Mouse (Mus musculus) ES-Bruce4 (cell line): ENCODE data around the gene Bfsp1. TPM values are rescaled to one million over a fixed set of nuclear protein-coding genes. Genes with fewer than 3 reads are reported as not detected.

ENCODE experiments used
- H3K27ac ChIP-seq: 2 replicates; pipeline ENCODE4 v1.5.1; 2012; ENCODE audit warnings: low read length, inconsistent platforms; ENCODE audit not compliant: insufficient read depth
- H3K27me3 ChIP-seq: 2 replicates; pipeline ENCODE4 v1.6.1; 2012; ENCODE audit warnings: mild to moderate bottlenecking, low read length, inconsistent platforms; ENCODE audit not compliant: control insufficient read depth, poor library complexity, insufficient read depth, severe bottlenecking
- H3K36me3 ChIP-seq: 2 replicates; pipeline ENCODE4 v1.6.1; 2012; ENCODE audit warnings: inconsistent platforms, mild to moderate bottlenecking, low read length, moderate library complexity; ENCODE audit not compliant: control insufficient read depth, poor library complexity, insufficient read depth, severe bottlenecking
- H3K4me1 ChIP-seq: one replicate; pipeline ENCODE4 v1.8.1; 2011; ENCODE audit warnings: low read length; ENCODE audit not compliant: control insufficient read depth, insufficient read depth
- H3K4me3 ChIP-seq: 2 replicates; pipeline ENCODE4 v1.5.1; 2011; ENCODE audit warnings: low read depth, mild to moderate bottlenecking, low read length
- H3K9ac ChIP-seq: 2 replicates; pipeline ENCODE4 v1.6.1; 2012; ENCODE audit warnings: low read depth, mild to moderate bottlenecking, inconsistent platforms; ENCODE audit not compliant: poor library complexity, severe bottlenecking
- H3K9me3 ChIP-seq: replicated peaks from 2 replicates; pipeline ENCODE4 v1.6.1; 2012; ENCODE audit warnings: mild to moderate bottlenecking, low read length, inconsistent platforms; ENCODE audit not compliant: control insufficient read depth, poor library complexity, insufficient read depth, severe bottlenecking
- CTCF ChIP-seq: IDR thresholded peaks from one replicate; pipeline ENCODE4 v1.8.1; 2011; ENCODE audit warnings: low read depth, low read length
- EP300 ChIP-seq: IDR thresholded peaks from 2 replicates; pipeline ENCODE4 v1.6.1; 2011; ENCODE audit warnings: low read depth, low read length; ENCODE audit not compliant: insufficient read depth
- POLR2A ChIP-seq: IDR thresholded peaks from one replicate; pipeline ENCODE4 v1.8.1; 2011; ENCODE audit warnings: low read length; ENCODE audit not compliant: insufficient read depth
- polyA plus RNA-seq: library from polyadenylated mRNA; stranded (reverse); fragments of >200 nt; gene quantifications from 2 replicates; pipeline ENCODE4 v1.2.4, GENCODE M21; 2011; ENCODE audit warnings: low read depth; ENCODE audit not compliant: missing spikeins, insufficient read depth, insufficient read length

Gene Bfsp1
- polyA plus RNA-seq, 1 experiment: 0.58 TPM

DNA sequence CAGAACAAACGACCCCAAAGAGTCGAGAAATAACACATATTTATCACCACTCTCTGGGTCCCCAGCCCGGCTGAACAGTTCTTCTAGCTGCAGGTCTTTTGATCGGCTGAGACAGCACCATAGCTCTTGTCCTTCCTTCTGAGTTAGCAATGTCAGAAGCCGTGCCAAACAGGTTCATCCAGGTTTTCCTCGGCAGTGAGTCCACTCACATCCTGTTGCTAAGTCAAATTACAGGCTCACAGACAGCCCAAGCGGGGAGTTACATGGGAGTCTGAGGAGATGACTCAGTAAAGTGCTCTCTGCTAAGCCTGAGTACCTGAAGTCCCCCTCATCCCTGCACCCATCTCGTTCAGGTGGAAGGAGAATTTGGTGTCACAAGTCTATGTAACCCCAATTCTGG lies 1.6 kb upstream of the Bfsp1 start:
- Histone ChIP-seq H3K4me1 (no peaks in the 10 kb centered on the region), H3K27me3 (no peaks in the 10 kb centered on the region), H3K36me3 (no peaks in the 10 kb centered on the region), H3K9me3 (no peaks in the 10 kb centered on the region), H3K9ac (no peak overlapping the region), H3K27ac (no peak overlapping the region), H3K4me3 (no peak overlapping the region)
- no peak for TF ChIP-seq POLR2A
- TF ChIP-seq EP300: no peak
- no peak for TF ChIP-seq CTCF

- Histone ChIP-seq H3K9ac (no peak overlapping the region), H3K4me1 (no peaks in the 10 kb centered on the region), H3K27me3 (no peaks in the 10 kb centered on the region), H3K36me3 (no peaks in the 10 kb centered on the region), H3K9me3 (no peaks in the 10 kb centered on the region), H3K27ac (no peak overlapping the region), H3K4me3 (no peak overlapping the region)
- no peak for TF ChIP-seq CTCF
- no peak for TF ChIP-seq EP300
- no peak for TF ChIP-seq POLR2A
Measured at GRCm38 (mm10) chr2:143859166-143859565, 3.8 kb downstream of the Bfsp1 start.

- TF ChIP-seq CTCF: no peak
- TF ChIP-seq EP300: no peak
- no peak for TF ChIP-seq POLR2A
- Histone ChIP-seq H3K9me3 (no peaks in the 10 kb centered on the region), H3K9ac (no peak overlapping the region), H3K27me3 (no peaks in the 10 kb centered on the region), H3K4me3 (no peak overlapping the region), H3K36me3 (no peaks in the 10 kb centered on the region), H3K4me1 (no peaks in the 10 kb centered on the region), H3K27ac (no peak overlapping the region)
Measured at GRCm38 (mm10) chr2:143853447-143853846, 9.5 kb downstream of the Bfsp1 start.

- no peaks in the 10 kb centered on the region for H3K36me3 ChIP-seq
- H3K9me3 ChIP-seq: no peaks in the 10 kb centered on the region
- H3K4me3 ChIP-seq: no peak overlapping the region
- no peaks in the 10 kb centered on the region for H3K4me1 ChIP-seq
- no peak overlapping the region for H3K9ac ChIP-seq
- no peak overlapping the region for H3K27ac ChIP-seq
- TF ChIP-seq CTCF: no peak
- TF ChIP-seq EP300: no peak
- no peak for TF ChIP-seq POLR2A
- H3K27me3 ChIP-seq: no peaks in the 10 kb centered on the region
Measured at GRCm38 (mm10) chr2:143852295-143853275, 10.4 kb downstream of the Bfsp1 start.

DNA sequence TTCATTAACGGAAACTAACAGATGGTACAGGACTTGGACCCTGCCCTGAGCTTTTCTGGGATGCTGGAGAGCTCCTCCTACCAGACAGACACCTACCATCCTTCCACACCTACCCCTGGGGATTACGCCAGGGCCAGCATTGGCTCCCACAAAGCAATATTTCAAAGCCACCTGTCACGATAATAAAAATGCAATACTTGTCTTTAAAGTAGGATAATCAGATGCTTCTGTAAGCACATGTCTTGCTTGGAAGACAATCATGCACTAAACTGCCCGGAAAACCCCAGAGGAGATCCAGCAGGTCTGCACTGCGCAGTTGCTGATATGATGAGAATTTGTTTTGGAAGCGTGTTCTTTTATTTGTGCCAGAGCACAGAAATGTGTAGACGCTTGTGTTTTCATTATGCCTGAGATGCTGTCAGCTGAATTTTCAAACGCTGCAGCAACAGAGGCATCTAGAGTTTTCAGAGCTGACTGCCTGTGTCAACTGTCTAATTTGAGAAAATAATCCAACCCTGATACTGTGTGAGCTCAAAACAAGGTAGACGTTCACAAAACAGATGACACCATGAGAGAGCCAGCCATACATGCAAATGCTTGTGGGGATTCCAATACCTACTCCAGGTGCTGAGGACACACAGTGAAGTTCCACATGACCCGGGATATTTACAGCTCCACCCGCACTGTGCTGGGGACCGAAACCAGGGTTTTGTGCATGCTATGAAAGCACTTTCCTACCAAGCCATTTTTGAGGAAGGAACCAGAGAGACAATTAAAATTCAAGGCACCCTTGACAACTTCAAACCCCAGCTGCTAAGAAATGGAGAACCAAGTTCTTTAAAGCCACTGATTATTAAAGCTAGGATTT lies 11.4 kb downstream of the Bfsp1 start:
- Histone ChIP-seq H3K27me3 (no peaks in the 10 kb centered on the region), H3K36me3 (no peaks in the 10 kb centered on the region)
- TF ChIP-seq EP300: no peak
- no peak for TF ChIP-seq POLR2A
- no peak for TF ChIP-seq CTCF

DNA sequence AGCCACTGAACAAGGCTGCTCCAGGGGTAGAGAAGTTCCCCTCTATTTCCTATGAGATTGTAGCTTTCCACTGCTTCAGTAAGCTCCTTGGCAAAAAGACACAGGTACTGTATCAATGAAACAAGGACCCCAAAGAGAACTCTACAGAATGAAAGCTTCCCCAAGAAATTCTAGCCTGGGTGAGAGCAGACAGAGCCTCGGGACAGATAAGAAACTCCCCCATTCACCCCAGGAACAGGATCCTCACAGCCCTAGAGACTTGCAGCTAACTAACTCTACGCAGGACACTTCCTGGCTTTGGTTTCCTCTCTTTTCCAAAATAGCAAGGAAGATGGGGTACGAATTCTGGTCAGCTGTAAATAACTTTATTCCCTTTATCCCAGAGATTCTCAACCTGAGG lies 15.7 kb downstream of the Bfsp1 start:
- no peak for TF ChIP-seq POLR2A
- no peak for TF ChIP-seq CTCF
- TF ChIP-seq EP300: no peak
- Histone ChIP-seq H3K27me3 (no peaks in the 10 kb centered on the region), H3K4me3 (no peak overlapping the region), H3K9ac (no peak overlapping the region), H3K36me3 (no peaks in the 10 kb centered on the region), H3K9me3 (no peaks in the 10 kb centered on the region), H3K27ac (no peak overlapping the region), H3K4me1 (no peaks in the 10 kb centered on the region)

More for the DNA sequence above, 11.4 kb downstream of the Bfsp1 start:
- Histone ChIP-seq H3K4me3 (no peak overlapping the region), H3K9me3 (no peaks in the 10 kb centered on the region), H3K27ac (no peak overlapping the region), H3K4me1 (no peaks in the 10 kb centered on the region), H3K9ac (no peak overlapping the region)
